Mouse (Mus musculus): ENCODE data around the gene Fam166a. TPM values are rescaled to one million over a fixed set of nuclear protein-coding genes. Genes with fewer than 3 reads are reported as not detected.

Gene Fam166a
- polyA plus RNA-seq, 1 experiment from 2014 or later = 0.68 TPM

DNA sequence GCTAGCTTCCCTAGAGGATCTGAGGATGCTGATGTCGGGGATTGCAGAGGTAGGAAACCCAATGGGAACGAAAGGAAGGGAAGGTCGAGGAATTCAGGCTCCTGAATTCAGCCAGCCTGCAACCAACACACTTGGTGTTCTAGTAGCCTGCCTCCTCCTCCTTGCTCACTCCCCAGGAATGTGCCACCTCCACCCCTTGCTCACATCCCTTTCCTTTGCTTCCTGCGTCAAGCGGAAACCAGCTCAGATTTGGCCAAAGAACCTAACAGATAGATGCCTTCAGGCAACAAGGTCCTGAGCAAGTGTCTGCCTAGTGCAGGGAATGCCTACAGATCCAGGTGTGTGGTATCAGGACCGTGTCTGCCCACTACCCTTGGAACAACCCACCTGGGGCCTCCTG is 42.0 kb upstream of the Fam166a start:
- H3K9me3 ChIP-seq (ENCODE audit: control insufficient read depth, low read length) = no peaks in the 10 kb centered on the region
- WGBS = 34% methylated on average over 6 of the region's 6 CpGs
- no peak overlapping the region for H3K4me3 ChIP-seq (ENCODE audit: low read length)
- peak overlapping the region; percentile 68 for H3K27ac ChIP-seq (ENCODE audit: low read length)
- H3K36me3 ChIP-seq (ENCODE audit: control insufficient read depth, insufficient read depth, low read length) = no peaks in the 10 kb centered on the region
- H3K4me2 ChIP-seq (ENCODE audit: low read depth, low read length) = no peak overlapping the region
- ATAC-seq (ENCODE audit: low read depth) = no peak
- peak overlapping the region; percentile 9; the same call in 1 of the 2 replicates for H3K9ac ChIP-seq (ENCODE audit: low read length)
- peaks cover 13% of the 10 kb centered on the region for H3K27me3 ChIP-seq (ENCODE audit: control insufficient read depth, insufficient read depth, low read depth, low read length)
- H3K4me1 ChIP-seq (replicated peaks; ENCODE audit: control insufficient read depth, insufficient read depth, low read length) = peaks cover 30% of the 10 kb centered on the region

GRCm38 (mm10) chr2:25177076-25177475 is 41.5 kb upstream of the Fam166a start:
- Histone ChIP-seq H3K4me1 (replicated peaks; ENCODE audit: control insufficient read depth, insufficient read depth, low read length) (peaks cover 30% of the 10 kb centered on the region), H3K9me3 (ENCODE audit: control insufficient read depth, low read length) (no peaks in the 10 kb centered on the region), H3K27me3 (ENCODE audit: control insufficient read depth, insufficient read depth, low read depth, low read length) (peaks cover 15% of the 10 kb centered on the region), H3K4me3 (ENCODE audit: low read length) (no peak overlapping the region), H3K9ac (ENCODE audit: low read length) (peak overlapping the region; percentile 9; the same call in 1 of the 2 replicates), H3K36me3 (ENCODE audit: control insufficient read depth, insufficient read depth, low read length) (no peaks in the 10 kb centered on the region), H3K27ac (ENCODE audit: low read length) (peak overlapping the region; percentile 68), H3K4me2 (ENCODE audit: low read depth, low read length) (peak overlapping the region; percentile 18)
- WGBS = 34% methylated on average over 4 of the region's 4 CpGs
- ATAC-seq (ENCODE audit: low read depth) = no peak

- WGBS = 4% methylated on average over 6 of the region's 6 CpGs
- H3K4me2 ChIP-seq (ENCODE audit: low read depth, low read length) = peak overlapping the region; percentile 18
- H3K9ac ChIP-seq (ENCODE audit: low read length) = peak overlapping the region; percentile 25; the same call in 1 of the 2 replicates
- H3K36me3 ChIP-seq (ENCODE audit: control insufficient read depth, insufficient read depth, low read length) = no peaks in the 10 kb centered on the region
- H3K27me3 ChIP-seq (ENCODE audit: control insufficient read depth, insufficient read depth, low read depth, low read length) = peaks cover 17% of the 10 kb centered on the region
- H3K4me3 ChIP-seq (ENCODE audit: low read length) = no peak overlapping the region
- H3K27ac ChIP-seq (ENCODE audit: low read length) = peak overlapping the region; percentile 68
- peak; percentile 34 for ATAC-seq (ENCODE audit: low read depth)
- no peaks in the 10 kb centered on the region for H3K9me3 ChIP-seq (ENCODE audit: control insufficient read depth, low read length)
- H3K4me1 ChIP-seq (replicated peaks; ENCODE audit: control insufficient read depth, insufficient read depth, low read length) = peaks cover 30% of the 10 kb centered on the region
Measured at GRCm38 (mm10) chr2:25177685-25178084, 40.9 kb upstream of the Fam166a start.

DNA sequence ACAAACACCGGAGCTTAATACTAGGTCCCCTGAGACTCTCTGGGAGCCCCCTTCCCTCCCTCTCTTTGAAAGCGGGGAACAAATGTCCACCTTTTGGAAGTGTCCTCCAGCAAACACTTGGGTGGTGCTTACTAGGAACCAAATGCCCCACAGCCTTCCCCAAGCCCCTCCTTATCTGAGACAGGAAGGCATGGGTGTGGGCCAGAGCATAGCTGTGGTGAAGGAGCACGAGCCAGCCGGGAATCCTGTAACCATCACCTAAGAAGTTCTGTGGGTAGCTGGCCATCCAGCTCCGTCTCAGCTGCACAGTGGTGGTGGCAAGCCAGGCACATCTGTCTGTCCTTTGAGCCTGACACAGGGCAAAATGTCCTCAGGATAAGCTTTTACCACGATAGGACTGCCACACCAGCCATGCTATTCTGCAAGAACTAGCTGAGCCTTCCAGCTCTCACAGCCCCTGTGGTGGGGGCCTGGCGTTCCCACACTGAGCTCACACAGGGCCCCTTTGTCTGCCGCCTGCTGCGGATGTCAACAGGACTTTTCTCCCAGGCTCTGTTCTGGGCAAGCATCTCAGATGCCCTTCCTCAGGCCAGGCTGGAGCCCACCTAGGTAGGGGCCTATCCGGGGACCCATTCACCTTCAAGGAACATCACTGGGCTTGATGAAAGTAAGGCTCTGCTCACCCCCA is 40.1 kb upstream of the Fam166a start:
- Histone ChIP-seq H3K9me3 (ENCODE audit: control insufficient read depth, low read length) (no peaks in the 10 kb centered on the region), H3K4me3 (ENCODE audit: low read length) (no peak overlapping the region), H3K4me1 (replicated peaks; ENCODE audit: control insufficient read depth, insufficient read depth, low read length) (peaks cover 30% of the 10 kb centered on the region), H3K4me2 (ENCODE audit: low read depth, low read length) (no peak overlapping the region), H3K27me3 (ENCODE audit: control insufficient read depth, insufficient read depth, low read depth, low read length) (peaks cover 20% of the 10 kb centered on the region), H3K36me3 (ENCODE audit: control insufficient read depth, insufficient read depth, low read length) (no peaks in the 10 kb centered on the region), H3K27ac (ENCODE audit: low read length) (peak overlapping the region; percentile 68; the same call in 1 of the 2 replicates), H3K9ac (ENCODE audit: low read length) (0 out of 2 replicates have a peak overlapping the region, but pooled peaks have one; percentile 1)
- ATAC-seq (ENCODE audit: low read depth) = no peak
- WGBS = 24% methylated on average over 10 of the region's 10 CpGs

GRCm38 (mm10) chr2:25179566-25180217 is 38.9 kb upstream of the Fam166a start:
- Histone ChIP-seq H3K9me3 (ENCODE audit: control insufficient read depth, low read length) (no peaks in the 10 kb centered on the region), H3K27ac (ENCODE audit: low read length) (no peak overlapping the region), H3K4me3 (ENCODE audit: low read length) (no peak overlapping the region), H3K36me3 (ENCODE audit: control insufficient read depth, insufficient read depth, low read length) (no peaks in the 10 kb centered on the region), H3K4me2 (ENCODE audit: low read depth, low read length) (peak overlapping the region; percentile 87), H3K9ac (ENCODE audit: low read length) (no peak overlapping the region), H3K4me1 (replicated peaks; ENCODE audit: control insufficient read depth, insufficient read depth, low read length) (peaks cover 30% of the 10 kb centered on the region), H3K27me3 (ENCODE audit: control insufficient read depth, insufficient read depth, low read depth, low read length) (peaks cover 26% of the 10 kb centered on the region)
- WGBS = 58% methylated on average over 15 of the region's 15 CpGs
- ATAC-seq (ENCODE audit: low read depth) = no peak

DNA sequence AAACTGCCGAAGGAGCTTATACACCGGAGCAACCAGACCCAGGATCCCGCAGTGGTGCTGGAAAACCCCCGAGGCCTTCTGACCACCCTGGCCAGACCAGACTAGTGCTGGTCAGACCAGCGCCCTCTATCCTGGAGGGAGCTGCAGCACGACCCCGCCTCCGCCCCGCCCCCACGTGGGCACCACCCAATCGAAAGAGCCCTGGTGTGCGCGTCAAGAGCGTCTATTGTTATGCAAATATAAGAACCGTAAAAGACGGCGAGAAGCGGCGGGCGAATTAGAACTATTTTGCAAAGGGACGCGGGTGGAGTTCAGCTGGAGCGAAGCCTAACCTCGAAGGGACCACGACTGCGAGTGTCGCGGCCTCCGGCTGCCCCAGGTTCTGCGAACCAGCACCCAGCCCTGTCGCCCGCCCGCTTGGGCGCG is 38.1 kb upstream of the Fam166a start, which contains the start of gene Nrarp:
Gene Nrarp (plus strand): TSS at position 281 of the 426 bp plus-strand sequence.
- Histone ChIP-seq H3K4me3 (ENCODE audit: low read length) (peak within 1 kb of the TSS; percentile 63), H3K36me3 (ENCODE audit: control insufficient read depth, insufficient read depth, low read length) (no peaks in the 10 kb centered on the region), H3K9ac (ENCODE audit: low read length) (peak within 1 kb of the TSS; percentile 77), H3K4me2 (ENCODE audit: low read depth, low read length) (peak within 1 kb of the TSS; percentile 87), H3K27me3 (ENCODE audit: control insufficient read depth, insufficient read depth, low read depth, low read length) (peaks cover 26% of the 10 kb centered on the region), H3K27ac (ENCODE audit: low read length) (peak within 1 kb of the TSS; percentile 83), H3K4me1 (replicated peaks; ENCODE audit: control insufficient read depth, insufficient read depth, low read length) (peaks cover 28% of the 10 kb centered on the region), H3K9me3 (ENCODE audit: control insufficient read depth, low read length) (no peaks in the 10 kb centered on the region)
- under 1% methylated on average over 35 of the region's 35 CpGs for WGBS
- peak; percentile 92 for ATAC-seq (ENCODE audit: low read depth)

- WGBS = under 1% methylated on average over 100 of the region's 100 CpGs
- peak overlapping the region; percentile 87 for H3K4me2 ChIP-seq (ENCODE audit: low read depth, low read length)
- H3K9me3 ChIP-seq (ENCODE audit: control insufficient read depth, low read length) = no peaks in the 10 kb centered on the region
- ATAC-seq (ENCODE audit: low read depth) = peak; percentile 32
- peak overlapping the region; percentile 83 for H3K27ac ChIP-seq (ENCODE audit: low read length)
- peak overlapping the region; percentile 77 for H3K9ac ChIP-seq (ENCODE audit: low read length)
- H3K4me1 ChIP-seq (replicated peaks; ENCODE audit: control insufficient read depth, insufficient read depth, low read length) = peaks cover 31% of the 10 kb centered on the region
- peaks cover 26% of the 10 kb centered on the region for H3K27me3 ChIP-seq (ENCODE audit: control insufficient read depth, insufficient read depth, low read depth, low read length)
- no peaks in the 10 kb centered on the region for H3K36me3 ChIP-seq (ENCODE audit: control insufficient read depth, insufficient read depth, low read length)
- peak overlapping the region; percentile 63 for H3K4me3 ChIP-seq (ENCODE audit: low read length)
Measured at GRCm38 (mm10) chr2:25180973-25181890, 37.3 kb upstream of the Fam166a start.

DNA sequence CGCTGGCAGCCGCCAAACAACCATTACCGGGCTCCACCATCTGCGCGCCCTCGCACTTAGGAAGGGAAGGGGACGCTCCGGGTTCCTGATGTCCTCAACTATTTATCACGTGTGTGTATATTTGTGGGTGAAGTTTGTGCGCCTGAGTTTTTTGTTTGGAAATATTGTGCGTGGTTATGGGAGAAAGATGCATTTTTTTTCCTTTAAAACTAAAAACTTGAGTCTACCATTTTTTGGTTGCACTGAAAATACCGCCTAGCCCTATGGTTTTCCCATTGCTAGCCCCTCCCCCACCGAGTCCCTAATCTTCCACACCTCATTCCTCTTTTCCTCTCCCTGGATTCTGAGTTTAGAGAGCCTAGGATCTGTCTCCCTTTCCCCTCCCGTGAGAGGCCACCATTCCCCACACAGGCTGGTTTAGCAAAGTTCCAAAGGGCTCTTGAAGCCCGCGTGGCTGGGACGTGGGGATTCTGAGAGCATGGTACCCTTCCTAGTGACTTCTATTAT is 36.6 kb upstream of the Fam166a start:
- H3K27ac ChIP-seq (ENCODE audit: low read length) = peak overlapping the region; percentile 83
- peaks cover 25% of the 10 kb centered on the region for H3K4me1 ChIP-seq (replicated peaks; ENCODE audit: control insufficient read depth, insufficient read depth, low read length)
- no peaks in the 10 kb centered on the region for H3K9me3 ChIP-seq (ENCODE audit: control insufficient read depth, low read length)
- peak overlapping the region; percentile 63 for H3K4me3 ChIP-seq (ENCODE audit: low read length)
- H3K4me2 ChIP-seq (ENCODE audit: low read depth, low read length) = peak overlapping the region; percentile 87
- under 1% methylated on average over 17 of the region's 17 CpGs for WGBS
- no peaks in the 10 kb centered on the region for H3K36me3 ChIP-seq (ENCODE audit: control insufficient read depth, insufficient read depth, low read length)
- peaks cover 26% of the 10 kb centered on the region for H3K27me3 ChIP-seq (ENCODE audit: control insufficient read depth, insufficient read depth, low read depth, low read length)
- H3K9ac ChIP-seq (ENCODE audit: low read length) = peak overlapping the region; percentile 77
- no peak for ATAC-seq (ENCODE audit: low read depth)
